In genomic region chr10:119010884-119011283, GRCm38 (mm10) we compare ENCODE assay signal across 12 mouse cellular contexts.
DNase-seq lines count a peak whose midpoint lies in the region; ATAC-seq and TF ChIP-seq lines count a peak whose summit lies in the region.
"Had no signal": no experiment of that assay in that cellular context is flagged by ENCODE, and none has a peak within 500 bp of the region (broad histone marks: within the 10 kb centered on the region; RNA-seq: fewer than 3 reads in every experiment).

No protein-coding gene starts in this region.

- H3K36me3 ChIP-seq in embryonic facial prominence, embryonic 14.5 days (ENCODE audit: control insufficient read depth, insufficient read depth, low read length) = no peaks in the 10 kb centered on the region
- H3K36me3 ChIP-seq in embryonic facial prominence, embryonic 10.5 days (replicated peaks) = no peaks in the 10 kb centered on the region
- H3K36me3 ChIP-seq in intestine, embryonic 16.5 days (ENCODE audit: control insufficient read depth, insufficient read depth, low read length) = no peaks in the 10 kb centered on the region
- H3K36me3 ChIP-seq in stomach, embryonic 16.5 days (ENCODE audit: control insufficient read depth, insufficient read depth, low read length) = no peaks in the 10 kb centered on the region
- H3K36me3 ChIP-seq in forebrain, embryonic 13.5 days (ENCODE audit: poor library complexity, severe bottlenecking) = no peaks in the 10 kb centered on the region
- H3K36me3 ChIP-seq: limb, embryonic 13.5 days had no signal

- no peaks in the 10 kb centered on the region for H3K9me3 ChIP-seq in embryonic facial prominence, embryonic 14.5 days (ENCODE audit: control insufficient read depth, low read length)
- no peaks in the 10 kb centered on the region for H3K9me3 ChIP-seq in embryonic facial prominence, embryonic 10.5 days
- H3K9me3 ChIP-seq in intestine, embryonic 16.5 days (ENCODE audit: control insufficient read depth, low read length) = no peaks in the 10 kb centered on the region
- H3K9me3 ChIP-seq in stomach, embryonic 16.5 days (replicated peaks; ENCODE audit: control insufficient read depth, low read length) = no peaks in the 10 kb centered on the region
- H3K9me3 ChIP-seq in forebrain, embryonic 13.5 days (replicated peaks) = no peaks in the 10 kb centered on the region
- H3K9me3 ChIP-seq: limb, embryonic 13.5 days had no signal

- no peak overlapping the region for H3K4me3 ChIP-seq in embryonic facial prominence, embryonic 14.5 days (ENCODE audit: low read depth, low read length)
- H3K4me3 ChIP-seq in embryonic facial prominence, embryonic 10.5 days = no peak overlapping the region
- no peak overlapping the region for H3K4me3 ChIP-seq in intestine, embryonic 16.5 days (ENCODE audit: low read length)
- H3K4me3 ChIP-seq in lung, adult 2 months (replicated peaks; ENCODE audit: extremely low read depth, low read depth, low read length) = no peak overlapping the region
- H3K4me3 ChIP-seq in stomach, embryonic 16.5 days (replicated peaks; ENCODE audit: low read length) = no peak overlapping the region
- H3K4me3 ChIP-seq in forebrain, embryonic 13.5 days = no peak overlapping the region
- H3K4me3 ChIP-seq: limb, embryonic 13.5 days had no signal

- H3K4me2 ChIP-seq in embryonic facial prominence, embryonic 14.5 days (ENCODE audit: low read depth, low read length) = no peak overlapping the region
- H3K4me2 ChIP-seq in intestine, embryonic 16.5 days (ENCODE audit: low read depth, low read length) = peak overlapping the region; percentile 3; the same call in 1 of the 2 replicates
- 0 out of 2 replicates have a peak overlapping the region, but pooled peaks have one; percentile 19 for H3K4me2 ChIP-seq in stomach, embryonic 16.5 days (ENCODE audit: low read depth, low read length)
- no peak overlapping the region for H3K4me2 ChIP-seq in forebrain, embryonic 13.5 days
- H3K4me2 ChIP-seq: limb, embryonic 13.5 days had no signal

- H3K27me3 ChIP-seq in embryonic facial prominence, embryonic 14.5 days (replicated peaks; ENCODE audit: control insufficient read depth, insufficient read depth, low read length) = no peaks in the 10 kb centered on the region
- no peaks in the 10 kb centered on the region for H3K27me3 ChIP-seq in embryonic facial prominence, embryonic 10.5 days (replicated peaks; ENCODE audit: low read depth, poor library complexity, severe bottlenecking)
- H3K27me3 ChIP-seq in intestine, embryonic 16.5 days (replicated peaks; ENCODE audit: control insufficient read depth, insufficient read depth, low read length) = no peaks in the 10 kb centered on the region
- H3K27me3 ChIP-seq in stomach, embryonic 16.5 days (ENCODE audit: control insufficient read depth, insufficient read depth, low read length) = no peaks in the 10 kb centered on the region
- no peaks in the 10 kb centered on the region for H3K27me3 ChIP-seq in forebrain, embryonic 13.5 days
- H3K27me3 ChIP-seq: limb, embryonic 13.5 days had no signal

- no peak for TF ChIP-seq CTCF in lung, adult 2 months (IDR thresholded peaks at IDR 0.05; ENCODE audit: insufficient read depth, low read length)

- H3K9ac ChIP-seq in embryonic facial prominence, embryonic 14.5 days (ENCODE audit: low read depth, low read length) = no peak overlapping the region
- no peak overlapping the region for H3K9ac ChIP-seq in intestine, embryonic 16.5 days (ENCODE audit: low read depth, low read length)
- 0 out of 2 replicates have a peak overlapping the region, but pooled peaks have one; percentile 22 for H3K9ac ChIP-seq in stomach, embryonic 16.5 days (ENCODE audit: low read length)
- no peak overlapping the region for H3K9ac ChIP-seq in forebrain, embryonic 13.5 days
- H3K9ac ChIP-seq: limb, embryonic 13.5 days had no signal

- 41% methylated on average over 7 of the region's 7 CpGs for WGBS in embryonic facial prominence, embryonic 14.5 days
- 42% methylated on average over 7 of the region's 7 CpGs for WGBS in embryonic facial prominence, embryonic 10.5 days
- 18% methylated on average over 7 of the region's 7 CpGs for WGBS in intestine, embryonic 16.5 days
- 33% methylated on average over 7 of the region's 7 CpGs for WGBS in lung, adult 2 months
- WGBS in stomach, embryonic 16.5 days = 13% methylated on average over 7 of the region's 7 CpGs
- 60% methylated on average over 7 of the region's 7 CpGs for WGBS in forebrain, embryonic 13.5 days

- peaks cover 24% of the 10 kb centered on the region for H3K4me1 ChIP-seq in embryonic facial prominence, embryonic 14.5 days (ENCODE audit: control insufficient read depth, insufficient read depth, low read length)
- H3K4me1 ChIP-seq in embryonic facial prominence, embryonic 10.5 days = peaks cover 8% of the 10 kb centered on the region
- H3K4me1 ChIP-seq in intestine, embryonic 16.5 days (ENCODE audit: control insufficient read depth, insufficient read depth, low read length) = peaks cover 10% of the 10 kb centered on the region
- H3K4me1 ChIP-seq in lung, adult 2 months (ENCODE audit: control insufficient read depth, insufficient read depth, low read length) = 0 out of 2 replicates have a peak, but pooled peaks cover 2% of the 10 kb centered on the region
- peaks cover 14% of the 10 kb centered on the region for H3K4me1 ChIP-seq in stomach, embryonic 16.5 days (ENCODE audit: control insufficient read depth, insufficient read depth, low read length)
- no peaks in the 10 kb centered on the region for H3K4me1 ChIP-seq in forebrain, embryonic 13.5 days

- peak; percentile 79 for DNase-seq in embryonic facial prominence, embryonic 14.5 days (ENCODE audit: low spot score)
- DNase-seq in embryonic facial prominence, embryonic 10.5 days (ENCODE audit: low spot score) = no peak
- DNase-seq in lung, adult 2 months = peak; percentile 65
- DNase-seq in embryo, embryonic 10.5 days (ENCODE audit: low spot score) = no peak
- DNase-seq: cerebellum, adult 9-11 months; heart, postnatal 4 days had no signal

- no peak for TF ChIP-seq POLR2A in lung, adult 2 months (IDR thresholded peaks at IDR 0.05; ENCODE audit: borderline replicate concordance, extremely low read depth, low read depth, low read length)

- H3K27ac ChIP-seq in embryonic facial prominence, embryonic 14.5 days (replicated peaks; ENCODE audit: low read depth, low read length) = no peak overlapping the region
- H3K27ac ChIP-seq in embryonic facial prominence, embryonic 10.5 days (replicated peaks) = no peak overlapping the region
- H3K27ac ChIP-seq in intestine, embryonic 16.5 days (ENCODE audit: low read length) = peak overlapping the region; percentile 12
- H3K27ac ChIP-seq in stomach, embryonic 16.5 days (ENCODE audit: low read length) = peak overlapping the region; percentile 66
- no peak overlapping the region for H3K27ac ChIP-seq in forebrain, embryonic 13.5 days
- H3K27ac ChIP-seq: limb, embryonic 13.5 days had no signal

- peak; percentile 77 for ATAC-seq in embryonic facial prominence, embryonic 14.5 days (ENCODE audit: low read depth)
- peak; percentile 82 for ATAC-seq in intestine, embryonic 16.5 days
- peak; percentile 87 for ATAC-seq in stomach, embryonic 16.5 days (ENCODE audit: insufficient read depth, low FRiP score)
- ATAC-seq in cerebellum, adult (ENCODE audit: insufficient number of reproducible peaks, low FRiP score, low TSS enrichment) = no peak
- ATAC-seq in forebrain, embryonic 13.5 days = no peak
- ATAC-seq: forebrain, embryonic 16.5 days had no signal

Comparison
In these comparisons a context has a peak if more than half of its experiments do, and no peak if none do; other contexts are left out.
1. DNase-seq: peak in embryonic facial prominence, embryonic 14.5 days (single experiment) and lung, adult 2 months (single experiment); none in embryonic facial prominence, embryonic 10.5 days (single experiment) and embryo, embryonic 10.5 days (single experiment).
2. ATAC-seq: peak in embryonic facial prominence, embryonic 14.5 days (single experiment), intestine, embryonic 16.5 days (single experiment) and stomach, embryonic 16.5 days (single experiment); none in cerebellum, adult (single experiment) and forebrain, embryonic 13.5 days (single experiment).
3. H3K27ac ChIP-seq: peak in intestine, embryonic 16.5 days (single experiment) and stomach, embryonic 16.5 days (single experiment); none in embryonic facial prominence, embryonic 14.5 days (single experiment), embryonic facial prominence, embryonic 10.5 days (single experiment) and forebrain, embryonic 13.5 days (single experiment).
4. H3K4me2 ChIP-seq: peak in intestine, embryonic 16.5 days (single experiment) and stomach, embryonic 16.5 days (single experiment); none in embryonic facial prominence, embryonic 14.5 days (single experiment) and forebrain, embryonic 13.5 days (single experiment).